Mouse (Mus musculus) CH12.LX (cell line): ENCODE data around the gene Khdc1a.

Source experiments
- CTCF ChIP-seq, 2 experiments: IDR thresholded peaks in 1 of 2; conservative IDR thresholded peaks in 1 of 2; 2 replicates each; pipeline ENCODE4 v1.5.1; 2011 to 2012; ENCODE audit warnings: low read depth in 2 of 2, low read length in 2 of 2, improper control_type of control experiment in 1 of 2, inconsistent platforms in 1 of 2, mild to moderate bottlenecking in 1 of 2, moderate library complexity in 1 of 2
- EP300 ChIP-seq: IDR thresholded peaks from 2 replicates; pipeline ENCODE4 v1.6.1; 2011; ENCODE audit warnings: low read length, improper control_type of control experiment
- NELFE ChIP-seq: IDR thresholded peaks from 2 replicates; pipeline ENCODE4 v1.6.1; 2011; ENCODE audit warnings: low read depth, low read length, improper control_type of control experiment
- ZNF384 ChIP-seq: IDR thresholded peaks from 2 replicates; pipeline ENCODE4 v1.6.1; 2012; ENCODE audit warnings: low read depth, low read length, improper control_type of control experiment, inconsistent platforms

- TF ChIP-seq EP300 (no peak), CTCF (conservative IDR thresholded peaks at IDR 0.05 in 1 of 2, IDR thresholded peaks at IDR 0.05 in 1 of 2; ENCODE audit: low read depth in 2 of 2, low read length in 2 of 2) (no peak), NELFE (no peak), ZNF384 (no peak)
Measured at GRCm38 (mm10) chr1:21299826-21300225, 49.6 kb upstream of the Khdc1a start.
